Mouse (Mus musculus): ENCODE results near the gene Agrn.

The Agrn gene

DNA sequence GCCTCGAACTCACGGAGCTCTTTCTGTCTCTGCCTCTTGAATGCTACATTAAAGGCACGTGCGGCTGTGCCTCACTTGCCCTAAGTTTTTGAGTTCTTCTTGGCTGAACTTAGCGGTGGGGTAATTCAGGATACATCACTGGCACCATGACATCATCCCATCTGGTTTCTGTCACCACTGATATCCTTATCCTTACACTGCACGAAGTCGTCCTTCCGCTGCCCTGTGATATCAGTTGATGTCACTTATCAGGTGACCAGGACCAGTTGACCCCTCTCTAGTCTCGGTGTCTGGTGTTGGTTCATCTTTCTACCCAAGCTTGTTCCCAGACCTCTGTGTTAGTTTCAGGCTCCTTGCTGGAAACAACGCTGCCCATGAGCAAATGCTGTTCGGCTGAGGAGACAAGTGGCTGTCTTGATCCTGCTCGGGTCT is 5.2 kb upstream of the Agrn start:
- 37% methylated on average over 12 of the region's 12 CpGs for WGBS

DNA sequence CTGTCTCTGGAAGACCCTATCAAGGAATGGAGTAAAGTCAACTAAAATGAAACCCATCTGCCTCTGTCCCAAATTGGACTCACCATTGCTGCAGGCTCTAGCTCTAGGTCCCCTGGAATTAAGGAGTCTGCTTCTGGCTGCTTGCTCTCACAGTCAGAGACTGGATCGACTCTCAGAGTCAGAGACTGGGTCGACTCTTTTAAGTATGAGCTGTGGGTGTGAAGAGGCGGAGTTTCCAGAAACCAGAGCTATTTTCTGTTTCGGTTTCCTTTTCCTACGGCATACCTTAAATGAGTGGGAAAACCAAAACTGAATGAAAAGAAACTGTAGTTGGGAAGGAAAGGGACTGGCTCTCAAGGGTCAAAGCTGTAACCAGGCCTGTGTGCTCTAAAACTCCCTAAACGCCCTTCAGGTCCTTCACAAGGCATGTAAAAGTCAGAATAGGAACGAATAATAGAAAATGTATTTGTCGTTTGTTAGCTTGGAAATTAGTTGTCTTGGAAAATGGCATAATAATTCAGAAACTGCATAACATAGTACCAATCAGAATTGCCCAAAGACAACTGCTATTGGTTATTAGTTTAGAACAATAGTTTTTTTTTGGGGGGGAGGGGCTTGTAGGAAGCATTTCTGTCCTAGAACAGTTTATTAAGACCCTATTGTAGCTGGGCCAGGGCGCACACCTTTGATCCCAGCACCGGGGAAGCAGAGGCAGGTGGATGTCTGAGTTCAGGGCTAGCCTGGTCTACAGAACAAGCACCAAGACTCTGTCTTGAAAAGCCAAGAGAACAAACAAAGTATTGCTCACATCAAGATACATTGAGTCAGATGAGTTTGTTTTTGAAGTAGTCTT is 3.6 kb upstream of the Agrn start, which contains the start of gene Isg15:
Gene Isg15 (minus strand): TSS at position 196 of the 853 bp plus-strand sequence.
- WGBS: 51% methylated on average over 10 of the region's 10 CpGs

DNA sequence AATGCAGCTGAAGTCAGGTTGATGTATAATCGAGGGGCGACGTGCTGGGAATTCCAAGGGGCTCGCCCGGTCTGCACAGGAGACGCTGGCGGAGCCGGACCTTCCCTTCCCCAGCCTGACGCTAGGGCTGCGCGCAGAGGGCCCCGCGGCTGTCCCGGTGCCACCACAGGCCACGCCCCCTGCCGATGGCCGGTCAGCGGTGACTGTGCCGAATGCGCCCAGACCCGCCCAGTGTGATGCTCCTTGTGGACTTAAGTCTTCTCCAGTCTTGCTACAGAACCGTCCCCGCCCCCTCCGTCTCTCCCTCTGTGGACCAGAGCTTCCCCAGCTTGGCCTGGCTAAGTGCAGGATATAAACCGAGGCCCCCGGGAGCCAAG is 529 bp upstream of the Agrn start:
- under 1% methylated on average over 26 of the region's 26 CpGs for WGBS

DNA sequence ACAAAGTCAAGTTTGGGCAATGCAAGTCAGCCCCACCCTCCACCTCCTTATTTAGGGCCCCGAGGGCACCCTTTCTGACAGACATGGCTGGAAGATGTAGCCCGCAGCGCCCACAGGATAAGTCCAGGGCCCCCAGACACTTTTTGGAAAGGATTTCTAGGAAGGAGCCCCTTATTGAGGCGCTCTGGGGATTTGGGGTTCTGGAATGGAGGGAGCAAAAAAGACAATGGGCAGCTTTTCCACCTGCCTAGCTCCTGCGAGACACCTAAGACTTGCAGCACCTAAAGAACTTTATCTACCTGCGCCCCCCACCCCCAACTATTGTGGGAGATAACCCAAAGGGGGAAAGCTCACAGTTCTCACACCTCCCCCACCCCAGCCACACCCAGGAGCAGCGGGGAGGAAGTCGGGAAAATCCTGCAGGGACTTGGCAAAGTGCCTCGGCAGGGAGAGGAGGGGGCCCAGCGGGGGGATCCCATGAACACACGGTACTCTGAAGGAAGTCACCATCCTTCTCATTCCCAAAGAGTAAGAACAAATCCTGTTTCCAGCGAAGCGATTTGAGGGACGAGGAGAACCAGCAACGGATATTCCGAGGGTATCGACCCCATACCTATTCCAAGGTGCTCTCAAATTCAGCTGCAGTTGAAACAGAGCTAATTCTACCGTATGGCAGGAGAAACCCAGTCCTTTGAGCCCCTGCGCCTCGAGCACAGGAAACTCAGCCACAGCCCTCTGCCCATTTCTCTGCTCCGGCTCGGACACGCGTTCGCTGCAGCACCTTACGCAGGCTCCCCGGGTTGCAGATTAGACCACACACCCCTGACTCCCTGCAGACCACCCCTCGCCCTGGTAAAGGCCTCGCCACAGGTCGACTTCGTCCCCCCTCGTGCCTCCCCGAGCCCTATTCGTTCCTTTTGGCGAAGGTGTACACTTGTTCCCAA is 1.1 kb downstream of the Agrn start:
- WGBS: 10% methylated on average over 35 of the region's 35 CpGs

DNA sequence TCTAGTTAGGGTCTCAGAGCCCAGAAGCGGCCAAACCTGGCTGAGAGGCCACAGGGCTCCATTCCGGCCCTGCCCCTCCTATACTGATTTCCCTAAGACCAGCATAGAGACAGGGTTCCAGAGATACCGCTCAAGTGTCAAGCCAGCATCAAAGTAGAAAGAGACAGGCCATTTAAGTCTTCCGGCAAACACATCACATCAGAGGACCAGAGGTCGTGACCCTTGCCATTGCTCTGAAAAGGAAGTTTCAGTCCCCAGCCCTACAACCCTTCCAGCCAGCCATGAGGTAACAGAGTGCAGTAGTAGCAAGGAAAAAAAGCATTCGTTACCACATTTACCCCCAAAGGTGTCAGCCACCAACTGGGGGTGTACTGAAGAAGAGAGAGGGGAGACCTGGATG is 2.9 kb downstream of the Agrn start:
- WGBS: 77% methylated on average over 6 of the region's 6 CpGs

DNA sequence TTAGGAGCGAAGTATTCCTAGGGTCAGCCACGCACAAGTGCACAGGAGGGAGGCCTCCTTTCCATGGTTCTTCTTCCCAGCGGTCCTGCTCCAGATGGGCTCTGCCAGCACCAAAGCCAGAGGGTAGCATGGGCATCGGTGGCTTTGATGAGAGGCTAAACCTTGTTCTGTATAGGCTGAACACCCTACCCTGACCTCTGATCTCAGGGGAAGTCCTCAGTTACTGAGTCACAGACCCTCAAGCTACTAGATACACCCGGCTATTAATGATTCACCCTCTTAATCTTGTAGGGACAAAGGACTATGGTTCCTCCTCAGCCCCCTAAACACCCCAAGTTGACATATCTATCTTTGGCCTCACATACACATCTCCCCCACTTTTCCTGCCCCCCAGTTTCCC is 3.4 kb downstream of the Agrn start:
- WGBS: 83% methylated on average over 5 of the region's 5 CpGs

DNA sequence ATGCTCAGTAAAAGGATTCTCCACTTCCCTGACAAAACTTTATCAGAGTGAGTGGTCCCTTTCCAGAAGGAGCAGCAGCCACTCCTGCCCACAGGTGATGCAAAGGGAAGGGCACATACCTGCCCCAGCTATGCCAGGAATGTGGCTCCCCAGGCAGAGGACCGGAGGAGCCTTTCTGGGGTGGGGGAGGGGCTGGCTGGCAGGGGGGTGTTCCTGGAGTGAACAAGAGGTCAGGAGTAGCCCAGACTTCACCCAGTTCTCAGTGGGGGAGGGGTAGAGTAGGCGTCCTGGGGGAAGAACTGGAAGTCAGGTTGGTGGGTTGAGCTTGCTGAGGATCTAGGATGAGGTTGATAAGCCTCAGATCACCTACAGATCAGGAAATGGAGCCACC is 4.1 kb downstream of the Agrn start:
- WGBS: 53% methylated on average over 2 of the region's 2 CpGs

DNA sequence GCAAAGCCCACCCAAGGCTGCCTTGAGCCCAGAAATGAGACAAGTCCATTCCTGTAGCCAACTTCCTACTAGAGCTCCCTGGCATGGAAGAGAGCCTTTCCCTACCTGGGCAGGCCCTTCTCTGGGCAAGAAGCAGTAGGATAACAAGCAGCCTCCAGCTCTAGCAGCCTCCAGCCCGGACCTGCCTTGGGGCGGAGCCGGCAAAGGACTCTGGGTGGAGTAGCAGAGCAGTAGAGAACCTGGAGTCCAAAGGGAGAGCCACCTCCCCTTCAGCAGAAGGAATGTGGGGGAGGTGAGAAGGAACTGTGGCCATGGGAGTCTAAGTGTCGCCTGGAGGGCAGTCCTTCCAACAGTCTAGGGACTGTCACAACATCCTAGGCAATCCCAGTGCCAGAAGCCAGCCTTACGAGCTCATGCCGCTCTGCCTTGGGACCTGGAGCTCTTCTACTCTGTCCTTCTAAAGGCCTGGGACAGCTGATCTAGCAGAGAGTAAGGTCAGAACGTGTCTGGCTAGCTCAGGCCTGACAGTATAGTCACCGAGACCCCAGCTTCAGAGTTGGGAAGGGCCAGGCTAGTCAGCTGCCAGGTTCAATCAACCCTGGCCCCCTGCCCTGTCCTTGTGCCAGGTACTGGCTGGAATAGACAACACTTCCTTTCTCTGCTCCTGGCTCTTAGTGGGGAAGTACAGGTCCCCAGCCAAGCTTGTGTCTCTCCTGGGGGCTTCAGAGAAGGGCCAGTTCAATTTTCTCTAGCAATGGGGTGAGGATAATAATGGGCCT is 4.7 kb downstream of the Agrn start:
- 55% methylated on average over 8 of the region's 8 CpGs for whole genome bisulfite sequencing

DNA sequence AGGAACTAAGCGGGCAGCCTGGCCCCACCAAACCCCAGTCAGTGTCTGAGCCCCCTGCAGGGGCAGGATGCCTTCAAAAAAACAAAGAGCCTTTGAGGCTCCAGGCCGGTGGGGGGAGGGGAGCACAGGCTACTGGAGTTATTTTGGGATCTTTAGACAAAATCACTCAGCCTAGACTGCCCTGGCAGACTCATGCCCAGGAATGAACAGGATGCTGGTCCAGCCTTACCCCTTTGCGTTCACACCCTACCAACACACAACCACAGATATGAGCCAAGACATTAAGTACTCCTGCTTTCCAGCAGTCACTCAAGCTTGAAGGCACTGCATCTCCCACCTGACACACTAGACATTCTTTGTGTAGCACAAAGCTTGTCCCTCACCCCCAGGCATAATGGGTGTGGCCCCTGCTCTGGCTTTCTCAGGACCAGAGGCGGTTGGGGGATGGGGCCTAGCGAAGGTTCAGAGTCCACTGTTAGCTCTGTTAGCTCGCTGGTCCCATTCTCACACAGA is 8.4 kb downstream of the Agrn start:
- WGBS: 41% methylated on average over 6 of the region's 6 CpGs

DNA sequence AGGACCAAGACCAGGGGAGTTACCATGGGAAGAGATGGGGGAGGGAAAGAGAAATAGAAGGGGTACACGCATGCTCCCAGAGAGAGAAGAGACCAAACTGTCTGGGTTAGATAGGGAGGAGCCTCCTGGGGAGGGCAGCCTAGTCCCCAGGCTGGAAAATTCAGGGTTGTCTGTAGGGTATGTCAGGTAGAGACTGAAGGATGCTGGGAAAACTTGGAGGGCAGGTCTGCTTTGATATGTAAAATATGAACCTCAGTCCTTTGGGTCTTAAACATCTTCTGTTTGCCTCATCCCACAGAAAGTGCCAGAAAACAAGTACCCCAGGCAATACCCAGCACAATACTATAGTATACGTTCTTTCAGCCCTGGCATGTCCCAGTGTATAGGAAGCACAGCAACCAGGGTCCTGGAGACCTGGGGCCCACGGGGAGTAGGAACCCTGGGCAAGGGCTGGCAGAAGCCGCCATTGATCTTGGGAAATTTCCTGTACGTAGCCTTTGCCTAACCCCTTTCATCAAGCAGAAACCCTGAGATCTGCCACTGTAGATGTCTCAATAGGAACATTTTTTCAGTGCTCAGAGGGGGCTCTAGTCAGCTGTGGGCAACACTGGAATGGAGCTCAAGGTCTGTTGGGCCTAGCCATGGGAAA is 9.0 kb downstream of the Agrn start:
- WGBS: 70% methylated on average over 5 of the region's 5 CpGs

DNA sequence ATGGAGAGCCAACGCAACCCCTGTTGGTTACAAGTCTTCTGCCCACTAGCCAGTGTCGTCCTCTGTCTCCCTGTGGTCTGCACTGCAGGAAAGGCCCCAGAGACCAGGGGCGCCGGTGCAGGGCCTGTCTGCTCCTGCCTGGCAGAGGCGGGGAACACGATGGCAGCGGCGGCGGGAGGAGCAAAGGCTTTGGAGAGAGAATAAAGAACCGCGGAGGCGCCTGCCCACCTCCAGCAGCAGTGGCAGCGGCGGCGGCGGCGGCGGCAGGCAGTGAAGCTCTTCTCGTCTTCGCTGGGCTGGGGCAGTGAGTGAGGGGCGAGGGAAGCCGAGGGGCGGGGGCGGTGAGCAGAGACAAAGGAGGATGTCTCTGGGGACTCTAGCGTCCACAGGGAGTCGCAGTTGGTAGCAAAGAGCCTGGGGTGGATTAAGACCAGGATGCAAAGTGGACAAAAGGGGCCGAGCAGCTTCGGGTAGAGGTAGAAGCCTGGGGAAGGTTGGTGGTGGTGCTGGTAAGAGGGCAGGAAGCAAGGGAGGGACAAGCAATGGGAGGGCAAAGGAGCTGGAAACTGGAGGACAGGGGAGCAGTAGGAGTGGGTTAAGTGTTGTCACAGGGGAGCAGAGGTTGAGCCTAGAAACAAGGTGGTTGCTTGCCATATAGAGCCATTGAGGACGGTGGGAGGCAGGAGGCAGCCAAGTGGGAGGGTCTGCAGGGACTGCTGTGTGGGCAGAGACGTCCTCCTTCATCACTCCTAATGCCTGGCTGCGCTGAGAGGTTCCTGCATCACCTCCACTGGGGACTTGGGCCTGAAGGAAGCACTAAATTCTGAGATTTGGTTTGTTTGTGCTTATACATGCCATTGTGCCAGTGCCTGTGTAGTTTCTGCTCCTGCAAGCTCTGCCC is 11.1 kb downstream of the Agrn start:
- 8% methylated on average over 31 of the region's 31 CpGs for WGBS

DNA sequence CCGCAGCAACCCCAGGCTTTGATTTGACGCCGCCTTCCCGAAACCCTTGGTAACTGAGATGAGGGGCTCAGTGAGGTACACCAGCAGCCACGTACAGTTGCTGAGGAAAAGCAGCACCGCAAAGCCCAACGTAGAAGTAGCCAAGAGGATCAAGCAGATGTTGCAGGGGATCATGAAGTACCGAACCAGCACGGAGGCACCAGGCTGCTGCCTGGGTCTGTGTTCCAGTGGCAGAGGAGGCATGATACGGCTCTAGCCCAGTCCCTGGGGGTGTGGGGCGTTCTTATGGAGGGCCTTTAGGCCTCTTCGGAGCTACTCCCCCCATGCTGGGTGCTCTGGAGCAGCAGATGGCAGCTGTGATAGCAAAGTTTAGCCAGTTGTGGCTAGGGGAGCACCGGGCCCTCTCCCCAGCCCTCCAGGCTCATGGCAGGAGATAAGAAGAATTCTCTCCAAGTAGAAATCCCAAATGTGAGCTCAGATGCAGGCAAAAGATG is 11.8 kb downstream of the Agrn start:
- WGBS: 41% methylated on average over 13 of the region's 13 CpGs

DNA sequence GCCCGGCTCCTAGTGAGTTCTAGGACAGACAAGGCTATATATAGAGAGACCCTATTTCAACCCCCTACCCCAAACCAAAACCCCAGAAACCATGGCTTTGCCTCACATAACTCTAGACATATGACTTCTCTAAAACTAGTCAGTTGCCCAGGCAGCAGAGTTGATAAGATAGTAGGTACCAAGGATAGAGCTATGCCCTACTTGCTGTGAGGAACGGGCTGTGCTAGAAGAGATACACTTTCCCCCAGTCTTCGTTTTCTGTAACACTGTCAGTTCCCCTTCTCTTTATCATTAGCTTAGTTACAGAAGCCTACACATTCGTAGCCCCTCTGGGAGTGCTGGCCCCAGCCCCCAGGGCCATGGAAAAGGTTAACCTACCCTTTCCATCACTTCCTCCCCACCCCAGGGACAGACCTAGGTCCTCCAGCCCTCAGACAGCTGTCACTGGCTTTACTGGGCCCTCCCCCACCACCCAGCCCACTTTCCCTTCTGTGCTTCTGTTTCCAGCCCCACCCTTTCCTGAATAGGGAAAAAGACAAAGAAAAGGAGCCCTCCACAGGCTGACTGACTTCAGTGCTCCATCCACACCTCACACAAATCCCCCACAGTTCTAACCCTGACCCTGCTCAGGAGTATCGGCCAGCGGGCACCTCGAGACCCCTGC is 12.9 kb downstream of the Agrn start:
- WGBS: 50% methylated on average over 7 of the region's 7 CpGs

DNA sequence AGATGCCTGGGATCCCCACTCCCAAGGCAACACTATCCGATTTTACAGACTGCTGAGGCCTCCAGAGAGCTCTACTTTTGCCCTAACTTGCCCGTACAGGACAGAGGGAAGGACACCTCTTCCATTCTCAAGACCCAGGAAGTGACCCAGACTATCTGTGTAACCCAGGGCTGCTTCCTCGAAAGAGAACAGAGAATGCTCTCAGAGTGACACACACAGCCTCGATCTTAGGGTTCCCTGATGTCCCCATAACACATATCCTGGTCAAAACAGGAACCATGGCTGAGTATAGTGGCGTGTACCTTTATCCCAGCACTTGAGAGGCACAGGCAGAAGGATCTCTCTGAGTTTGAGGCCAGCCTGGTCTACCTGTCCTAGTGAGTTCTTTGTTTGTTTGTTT is 13.5 kb downstream of the Agrn start:
- WGBS: 70% methylated on average over 5 of the region's 5 CpGs

DNA sequence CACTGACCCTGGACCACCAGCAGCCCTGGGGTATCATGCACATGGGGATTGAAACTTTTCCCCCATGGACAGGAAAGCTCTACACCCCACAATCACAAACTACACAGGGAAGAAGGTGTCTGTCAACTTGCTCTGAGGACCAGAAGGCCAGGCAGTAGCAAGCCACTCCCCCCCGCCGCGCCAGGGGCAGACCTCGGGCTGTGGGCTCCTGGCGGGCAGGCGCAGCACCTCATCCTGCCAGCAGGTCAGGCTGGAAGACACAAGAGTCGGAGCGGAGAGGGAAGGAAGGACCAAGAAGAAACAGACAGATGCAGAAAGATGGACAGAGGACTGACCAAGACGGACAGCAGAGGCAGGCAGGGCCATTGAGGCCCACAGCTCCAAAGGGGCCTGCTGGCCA is 19.7 kb downstream of the Agrn start:
- WGBS: 90% methylated on average over 9 of the region's 9 CpGs

DNA sequence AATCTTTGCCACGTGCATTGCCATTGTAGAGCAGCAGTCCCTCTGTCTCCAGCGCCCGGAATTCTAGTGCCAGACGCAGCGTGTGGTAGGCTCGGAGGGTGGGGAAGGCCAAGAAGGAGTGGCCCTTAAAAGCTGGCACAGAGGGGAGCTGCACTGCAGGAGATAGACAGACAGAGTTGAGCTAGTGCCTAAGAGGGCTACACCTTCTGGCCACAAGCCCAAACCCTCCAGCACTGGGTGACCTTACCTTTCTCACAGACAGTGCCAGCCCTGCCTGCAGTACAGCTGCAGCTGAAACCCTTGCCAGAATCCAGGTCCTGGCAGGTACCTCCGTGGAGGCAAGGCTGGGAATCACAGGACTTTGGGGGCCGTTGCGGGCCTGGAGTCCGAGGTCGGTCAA is 25.5 kb downstream of the Agrn start:
- WGBS: 92% methylated on average over 11 of the region's 11 CpGs

DNA sequence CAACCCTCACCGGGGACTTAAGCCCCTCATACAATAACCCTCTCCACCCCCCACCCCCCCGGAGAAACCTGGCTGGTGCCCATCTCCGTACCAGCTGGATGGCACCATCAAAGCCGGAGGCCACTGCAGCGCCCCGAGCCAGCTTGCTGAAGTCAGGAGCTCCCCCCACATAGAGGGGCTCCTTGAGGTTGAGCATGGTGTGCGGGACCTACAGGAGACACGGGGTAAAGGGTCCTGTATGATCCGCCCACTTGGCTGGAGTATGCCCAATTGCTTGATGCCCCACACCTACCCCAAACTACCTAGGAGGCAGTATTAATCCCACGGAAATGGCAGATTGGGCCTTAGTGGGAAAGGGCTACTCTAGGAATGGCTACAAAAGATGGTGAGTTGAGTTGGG is 28.2 kb downstream of the Agrn start:
- 92% methylated on average over 10 of the region's 10 CpGs for WGBS

DNA sequence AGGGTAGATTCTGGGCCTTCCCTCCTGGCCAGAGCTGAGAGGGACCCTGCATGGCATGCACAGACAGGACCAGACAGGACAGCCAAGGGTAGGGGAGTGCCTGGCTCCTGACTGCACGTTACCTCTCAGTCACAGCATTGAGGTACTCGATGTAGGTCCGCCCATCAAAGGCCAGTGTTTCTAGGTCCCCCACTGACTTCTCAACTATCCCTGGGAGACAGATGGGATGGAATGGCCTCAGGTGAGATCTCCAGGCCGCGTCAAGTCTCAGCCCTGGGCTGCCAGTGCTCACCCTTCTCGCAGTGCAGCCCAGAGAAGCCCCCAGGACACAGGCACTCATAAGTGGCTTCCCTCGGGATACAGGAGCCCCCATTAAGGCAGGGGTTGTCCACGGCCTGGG is 28.7 kb downstream of the Agrn start:
- 94% methylated on average over 8 of the region's 8 CpGs for WGBS

DNA sequence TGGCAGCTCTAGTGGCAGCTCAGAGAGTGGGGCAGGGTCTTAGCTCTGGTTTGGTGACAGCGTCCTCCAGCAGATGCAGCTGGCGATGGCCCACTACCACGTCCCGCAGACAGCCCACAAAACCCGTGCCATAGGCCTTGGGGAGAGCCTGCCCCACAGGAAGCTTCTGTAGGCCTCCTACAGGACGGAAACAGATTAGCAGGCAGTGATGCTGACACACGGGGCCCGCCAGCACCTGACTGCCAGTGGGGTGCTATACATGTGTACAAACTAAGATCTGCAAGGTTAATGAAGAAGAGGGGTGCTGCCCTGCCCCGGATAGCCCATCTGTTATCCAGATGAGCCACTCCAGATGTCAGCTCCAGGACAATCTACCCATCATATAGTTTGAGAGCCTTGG is 30.8 kb downstream of the Agrn start:
- 84% methylated on average over 9 of the region's 9 CpGs for WGBS
